Mouse (Mus musculus): Measurements from ENCODE around the gene Arl14. TPM values are rescaled to one million over a fixed set of nuclear protein-coding genes. Genes with fewer than 3 reads are reported as not detected.
"Not testable (repeated sequence)": the region's sequence is repeated elsewhere in the genome, so short reads cannot be mapped to it uniquely, and the experiment has no call there.

Gene Arl14
- polyA plus RNA-seq, 1 experiment from 2014 or later = not detected

DNA sequence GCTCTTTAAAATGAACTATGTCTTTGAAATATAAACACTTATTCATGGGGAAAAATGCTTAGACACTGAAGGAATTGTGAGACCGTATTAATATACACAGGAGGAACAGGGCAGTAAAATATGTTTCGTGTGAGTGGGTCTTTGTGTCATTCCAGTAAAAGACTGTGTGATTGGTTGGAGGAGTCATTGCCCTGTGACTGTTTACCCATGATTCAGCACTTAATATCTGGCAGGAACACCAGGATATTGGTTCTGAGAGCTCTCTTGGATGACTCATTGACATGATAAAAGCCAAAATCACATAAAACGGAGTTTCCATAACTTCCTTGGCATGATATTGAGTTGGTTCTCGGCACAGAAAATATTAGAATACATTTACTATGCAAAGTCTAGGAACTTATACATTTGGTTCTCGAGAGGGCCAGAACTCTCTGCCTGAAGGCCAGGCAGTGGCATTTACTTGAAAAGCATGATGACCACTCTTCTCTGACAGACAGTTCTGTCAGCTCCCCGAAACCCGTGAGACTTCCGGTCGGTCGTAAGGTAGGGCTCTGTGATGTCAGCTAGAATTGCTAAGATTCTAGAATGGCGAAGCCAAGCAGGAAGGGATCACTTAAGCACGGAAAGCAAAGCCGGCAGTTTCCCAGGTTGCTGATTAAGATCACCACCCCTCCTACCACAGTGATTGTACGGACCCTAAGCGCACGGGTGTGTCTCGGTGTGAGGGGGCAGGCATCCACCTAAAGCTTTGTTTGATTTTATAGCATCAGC is 31.1 kb downstream of the Arl14 start:
- H3K36me3 ChIP-seq (ENCODE audit: control insufficient read depth, insufficient read depth, low read length) = no peaks in the 10 kb centered on the region
- no peak overlapping the region for H3K9ac ChIP-seq (ENCODE audit: low read length)
- no peak for ATAC-seq (ENCODE audit: insufficient number of reproducible peaks, insufficient read depth, low FRiP score, low read depth)
- no peak overlapping the region for H3K4me3 ChIP-seq (ENCODE audit: control insufficient read depth in 1 of 2, insufficient read depth in 1 of 2, low read depth in 1 of 2, low read length in 2 of 2)
- WGBS = 83% methylated on average over 17 of the region's 17 CpGs
- no peak overlapping the region for H3K4me2 ChIP-seq (ENCODE audit: low read length)
- no peaks in the 10 kb centered on the region for H3K9me3 ChIP-seq (ENCODE audit: control insufficient read depth, low read length)
- H3K4me1 ChIP-seq (ENCODE audit: control insufficient read depth in 2 of 2, insufficient read depth in 2 of 2, low read length in 2 of 2) = no peaks in the 10 kb centered on the region
- no peaks in the 10 kb centered on the region for H3K27me3 ChIP-seq (ENCODE audit: control insufficient read depth, insufficient read depth, low read length)
- no peak overlapping the region for H3K27ac ChIP-seq (replicated peaks in 1 of 2; ENCODE audit: control insufficient read depth in 1 of 2, insufficient read depth in 1 of 2, low read depth in 2 of 2, low read length in 2 of 2)

DNA sequence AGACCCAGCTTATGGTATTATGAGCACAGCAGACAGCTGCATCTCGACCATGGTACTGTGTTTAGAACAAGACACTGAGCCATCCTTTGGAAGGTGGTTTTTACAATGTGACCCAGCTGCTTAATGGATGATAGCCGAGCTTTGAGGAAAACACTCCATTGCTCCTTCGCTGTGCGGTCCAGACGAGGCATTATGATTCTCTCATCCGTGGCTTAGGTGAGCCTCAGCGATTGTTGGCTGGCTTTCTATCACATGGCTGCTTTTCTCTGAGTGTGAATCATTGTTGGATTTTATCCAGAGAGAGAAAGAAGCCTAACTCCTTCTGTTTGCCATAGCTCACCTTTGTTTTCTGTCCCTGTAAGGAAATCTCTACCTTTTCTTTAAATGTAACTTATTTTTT is 32.5 kb downstream of the Arl14 start:
- Histone ChIP-seq H3K4me1 (ENCODE audit: control insufficient read depth in 2 of 2, insufficient read depth in 2 of 2, low read length in 2 of 2) (0 out of 4 replicates have a peak, but pooled peaks cover 0 to 3% of the 10 kb centered on the region in 2 experiments), H3K9ac (ENCODE audit: low read length) (no peak overlapping the region), H3K4me2 (ENCODE audit: low read length) (no peak overlapping the region), H3K36me3 (ENCODE audit: control insufficient read depth, insufficient read depth, low read length) (no peaks in the 10 kb centered on the region), H3K9me3 (ENCODE audit: control insufficient read depth, low read length) (no peaks in the 10 kb centered on the region), H3K27me3 (ENCODE audit: control insufficient read depth, insufficient read depth, low read length) (no peaks in the 10 kb centered on the region), H3K4me3 (ENCODE audit: control insufficient read depth in 1 of 2, insufficient read depth in 1 of 2, low read depth in 1 of 2, low read length in 2 of 2) (no peak overlapping the region), H3K27ac (replicated peaks in 1 of 2; ENCODE audit: control insufficient read depth in 1 of 2, insufficient read depth in 1 of 2, low read depth in 2 of 2, low read length in 2 of 2) (no peak overlapping the region)
- WGBS = 70% methylated on average over 7 of the region's 7 CpGs
- no peak for ATAC-seq (ENCODE audit: insufficient number of reproducible peaks, insufficient read depth, low FRiP score, low read depth)

GRCm38 (mm10) chr3:69257049-69257699 is 35.0 kb downstream of the Arl14 start:
- Histone ChIP-seq H3K36me3 (ENCODE audit: control insufficient read depth, insufficient read depth, low read length) (no peaks in the 10 kb centered on the region), H3K9me3 (ENCODE audit: control insufficient read depth, low read length) (no peaks in the 10 kb centered on the region), H3K4me2 (ENCODE audit: low read length) (no peak overlapping the region), H3K27me3 (ENCODE audit: control insufficient read depth, insufficient read depth, low read length) (no peaks in the 10 kb centered on the region), H3K27ac (replicated peaks in 1 of 2; ENCODE audit: control insufficient read depth in 1 of 2, insufficient read depth in 1 of 2, low read depth in 2 of 2, low read length in 2 of 2) (no peak overlapping the region), H3K4me1 (ENCODE audit: control insufficient read depth in 2 of 2, insufficient read depth in 2 of 2, low read length in 2 of 2) (0 out of 4 replicates have a peak, but pooled peaks cover 0 to 3% of the 10 kb centered on the region in 2 experiments), H3K9ac (ENCODE audit: low read length) (no peak overlapping the region), H3K4me3 (ENCODE audit: control insufficient read depth in 1 of 2, insufficient read depth in 1 of 2, low read depth in 1 of 2, low read length in 2 of 2) (no peak overlapping the region)
- no peak for ATAC-seq (ENCODE audit: insufficient number of reproducible peaks, insufficient read depth, low FRiP score, low read depth)
- WGBS = 8% methylated on average over 2 of the region's 2 CpGs

DNA sequence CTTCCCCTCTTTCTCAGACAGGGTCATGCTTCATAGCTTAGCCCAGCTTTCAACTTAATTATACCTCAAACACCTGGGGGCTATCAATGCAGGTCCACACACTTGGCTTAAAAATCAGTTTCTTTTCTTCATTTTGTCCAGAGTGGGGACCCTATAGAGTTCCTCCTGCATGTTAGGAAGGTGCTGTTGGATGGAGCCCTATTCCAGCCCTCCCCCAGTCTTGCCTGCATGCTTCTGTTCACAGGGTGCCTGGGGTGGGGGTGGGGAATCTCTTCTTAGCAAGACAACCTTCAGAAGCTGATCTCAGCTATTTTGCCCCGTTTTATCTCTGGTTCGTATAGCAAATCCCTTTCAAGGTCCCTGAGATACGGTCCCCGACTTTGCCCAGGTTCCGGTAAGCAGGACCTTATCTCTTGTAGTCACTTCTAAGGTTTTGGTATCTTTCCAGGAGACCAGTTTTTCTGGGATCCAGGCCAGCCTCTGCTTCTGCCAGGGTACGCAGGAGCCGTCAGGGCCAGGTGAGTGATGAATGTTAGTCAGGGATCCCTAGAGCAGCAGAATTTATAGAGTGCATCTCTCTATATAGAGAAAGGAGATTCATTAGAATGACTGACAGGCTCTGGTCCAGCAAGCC is 40.9 kb downstream of the Arl14 start:
- no peaks in the 10 kb centered on the region for H3K9me3 ChIP-seq (ENCODE audit: control insufficient read depth, low read length)
- H3K4me3 ChIP-seq (ENCODE audit: control insufficient read depth in 1 of 2, insufficient read depth in 1 of 2, low read depth in 1 of 2, low read length in 2 of 2) = no peak overlapping the region
- H3K9ac ChIP-seq (ENCODE audit: low read length) = no peak overlapping the region
- 0 out of 2 replicates have a peak overlapping the region, but pooled peaks have one; percentile 7 for H3K4me2 ChIP-seq (ENCODE audit: low read length)
- H3K4me1 ChIP-seq (ENCODE audit: control insufficient read depth in 2 of 2, insufficient read depth in 2 of 2, low read length in 2 of 2) = peaks cover 3% of the 10 kb centered on the region in 2 experiments; a peak in 1 of 4 replicates
- H3K27me3 ChIP-seq (ENCODE audit: control insufficient read depth, insufficient read depth, low read length) = no peaks in the 10 kb centered on the region
- 18% methylated on average over 7 of the region's 7 CpGs for WGBS
- no peaks in the 10 kb centered on the region for H3K36me3 ChIP-seq (ENCODE audit: control insufficient read depth, insufficient read depth, low read length)
- no peak overlapping the region for H3K27ac ChIP-seq (replicated peaks in 1 of 2; ENCODE audit: control insufficient read depth in 1 of 2, insufficient read depth in 1 of 2, low read depth in 2 of 2, low read length in 2 of 2)
- no peak for ATAC-seq (ENCODE audit: insufficient number of reproducible peaks, insufficient read depth, low FRiP score, low read depth)

GRCm38 (mm10) chr3:69264299-69264698 is 42.1 kb downstream of the Arl14 start:
- H3K4me3 ChIP-seq (ENCODE audit: control insufficient read depth in 1 of 2, insufficient read depth in 1 of 2, low read depth in 1 of 2, low read length in 2 of 2); ATAC-seq (ENCODE audit: insufficient number of reproducible peaks, insufficient read depth, low FRiP score, low read depth); H3K27me3 ChIP-seq (ENCODE audit: control insufficient read depth, insufficient read depth, low read length); H3K4me2 ChIP-seq (ENCODE audit: low read length); H3K4me1 ChIP-seq (ENCODE audit: control insufficient read depth in 2 of 2, insufficient read depth in 2 of 2, low read length in 2 of 2); H3K27ac ChIP-seq (replicated peaks in 1 of 2; ENCODE audit: control insufficient read depth in 1 of 2, insufficient read depth in 1 of 2, low read depth in 2 of 2, low read length in 2 of 2); H3K9me3 ChIP-seq (ENCODE audit: control insufficient read depth, low read length); H3K36me3 ChIP-seq (ENCODE audit: control insufficient read depth, insufficient read depth, low read length); H3K9ac ChIP-seq (ENCODE audit: low read length): not testable (repeated sequence)
- 76% methylated on average over 2 of the region's 2 CpGs for WGBS

DNA sequence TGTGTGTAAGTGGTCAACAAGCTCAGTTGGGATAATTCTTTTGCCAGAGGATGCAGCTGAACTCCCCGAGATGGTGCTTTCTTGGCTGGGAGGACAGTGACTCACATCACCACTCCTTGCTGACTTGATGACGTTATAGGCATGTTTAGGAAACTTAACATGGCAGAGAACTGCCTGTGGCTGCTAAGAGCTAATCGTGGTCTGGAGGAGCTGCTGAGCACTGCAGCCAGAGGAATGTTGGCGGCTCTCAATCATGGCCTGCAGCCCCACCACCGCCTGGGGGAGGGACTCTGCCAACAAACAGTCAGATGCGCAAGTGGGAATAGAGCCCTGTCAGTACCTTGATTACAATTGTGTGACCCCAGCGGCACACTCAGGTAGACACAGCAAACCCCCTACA is 49.6 kb downstream of the Arl14 start:
- Histone ChIP-seq H3K27me3 (ENCODE audit: control insufficient read depth, insufficient read depth, low read length) (no peaks in the 10 kb centered on the region), H3K9me3 (ENCODE audit: control insufficient read depth, low read length) (no peaks in the 10 kb centered on the region), H3K27ac (replicated peaks in 1 of 2; ENCODE audit: control insufficient read depth in 1 of 2, insufficient read depth in 1 of 2, low read depth in 2 of 2, low read length in 2 of 2) (peak overlapping the region; percentile 5 to 39; a peak in 1 of 4 replicates), H3K4me1 (ENCODE audit: control insufficient read depth in 2 of 2, insufficient read depth in 2 of 2, low read length in 2 of 2) (peaks cover 10 to 15% of the 10 kb centered on the region in 2 experiments), H3K4me3 (ENCODE audit: control insufficient read depth in 1 of 2, insufficient read depth in 1 of 2, low read depth in 1 of 2, low read length in 2 of 2) (no peak overlapping the region), H3K4me2 (ENCODE audit: low read length) (0 out of 2 replicates have a peak overlapping the region, but pooled peaks have one; percentile 4), H3K36me3 (ENCODE audit: control insufficient read depth, insufficient read depth, low read length) (no peaks in the 10 kb centered on the region), H3K9ac (ENCODE audit: low read length) (no peak overlapping the region)
- peak; percentile 54; the same call in 1 of the 2 replicates for ATAC-seq (ENCODE audit: insufficient number of reproducible peaks, insufficient read depth, low FRiP score, low read depth)
- WGBS = 32% methylated on average over 7 of the region's 7 CpGs

All from heart, embryonic 14.5 days (tissue).